Mouse (Mus musculus) erythroblast, embryonic 14.5 days (primary cell): ENCODE data around the gene Mllt3. TPM values are rescaled to one million over a fixed set of nuclear protein-coding genes. Genes with fewer than 3 reads are reported as not detected.

ENCODE experiments used
- H3K27me3 ChIP-seq: 2 replicates; pipeline ENCODE4 v1.6.1; 2012; ENCODE audit warnings: inconsistent platforms; ENCODE audit not compliant: control insufficient read depth
- H3K36me3 ChIP-seq: 2 replicates; pipeline ENCODE4 v1.6.1; 2012; ENCODE audit warnings: mild to moderate bottlenecking, inconsistent platforms; ENCODE audit not compliant: control insufficient read depth
- H3K4me1 ChIP-seq: 2 replicates; pipeline ENCODE4 v1.6.1; 2012; ENCODE audit warnings: inconsistent platforms; ENCODE audit not compliant: control insufficient read depth
- H3K4me3 ChIP-seq: replicated peaks from 2 replicates; pipeline ENCODE3; 2012; ENCODE audit warnings: moderate library complexity, mild to moderate bottlenecking, inconsistent platforms
- H3K9me3 ChIP-seq: 2 replicates; pipeline ENCODE4 v1.6.1; 2012; ENCODE audit warnings: low read length, inconsistent platforms, mixed read lengths; ENCODE audit not compliant: control insufficient read depth
- GATA1 ChIP-seq: IDR thresholded peaks from 2 replicates; pipeline ENCODE4 v1.6.1; 2012; ENCODE audit warnings: low read length, inconsistent platforms, mixed read lengths
- TAL1 ChIP-seq: IDR thresholded peaks from 3 replicates; pipeline ENCODE4 v1.6.1; 2012; ENCODE audit warnings: low read length, inconsistent platforms, mixed read lengths
- polyA plus RNA-seq: library from polyadenylated mRNA; stranded (reverse); fragments of >175 nt; gene quantifications from 2 replicates; pipeline ENCODE4 v1.2.3, GENCODE M21; 2012

The Mllt3 gene
- polyA plus RNA-seq, 1 experiment = 7.8 TPM

- no peaks in the 10 kb centered on the region for H3K36me3 ChIP-seq
- H3K4me3 ChIP-seq = no peak overlapping the region
- no peak for TF ChIP-seq TAL1
- TF ChIP-seq GATA1 = no peak
- no peaks in the 10 kb centered on the region for H3K9me3 ChIP-seq
- H3K27me3 ChIP-seq = no peaks in the 10 kb centered on the region
- no peaks in the 10 kb centered on the region for H3K4me1 ChIP-seq
Measured at GRCm38 (mm10) chr4:87939474-87940154, 93.5 kb downstream of the Mllt3 start.

- Histone ChIP-seq H3K27me3 (no peaks in the 10 kb centered on the region), H3K36me3 (no peaks in the 10 kb centered on the region), H3K4me1 (peaks cover 8% of the 10 kb centered on the region), H3K9me3 (no peaks in the 10 kb centered on the region), H3K4me3 (no peak overlapping the region)
- no peak for TF ChIP-seq GATA1
- TF ChIP-seq TAL1 = no peak
Measured at GRCm38 (mm10) chr4:87936326-87936725, 96.8 kb downstream of the Mllt3 start.

GRCm38 (mm10) chr4:87933701-87934337, 99.3 kb downstream of the Mllt3 start:
- peaks cover 28% of the 10 kb centered on the region for H3K4me1 ChIP-seq
- H3K27me3 ChIP-seq = no peaks in the 10 kb centered on the region
- no peak overlapping the region for H3K4me3 ChIP-seq
- H3K9me3 ChIP-seq = no peaks in the 10 kb centered on the region
- no peaks in the 10 kb centered on the region for H3K36me3 ChIP-seq
- no peak for TF ChIP-seq TAL1
- no peak for TF ChIP-seq GATA1

GRCm38 (mm10) chr4:87930356-87931245, 102.6 kb downstream of the Mllt3 start:
- peak; percentile 62 for TF ChIP-seq TAL1
- peak; percentile 89 for TF ChIP-seq GATA1
- Histone ChIP-seq H3K36me3 (no peaks in the 10 kb centered on the region), H3K9me3 (no peaks in the 10 kb centered on the region), H3K4me3 (peak overlapping the region; percentile 32), H3K4me1 (peaks cover 28% of the 10 kb centered on the region), H3K27me3 (no peaks in the 10 kb centered on the region)

- peaks cover 26% of the 10 kb centered on the region for H3K4me1 ChIP-seq
- TF ChIP-seq GATA1 (no peak), TAL1 (no peak)
- H3K4me3 ChIP-seq = no peak overlapping the region
- no peaks in the 10 kb centered on the region for H3K36me3 ChIP-seq
- no peaks in the 10 kb centered on the region for H3K9me3 ChIP-seq
- H3K27me3 ChIP-seq = no peaks in the 10 kb centered on the region
Measured at GRCm38 (mm10) chr4:87928603-87929199, 104.5 kb downstream of the Mllt3 start.

GRCm38 (mm10) chr4:87927354-87927753, 105.8 kb downstream of the Mllt3 start:
- no peak for TF ChIP-seq GATA1
- TF ChIP-seq TAL1 = no peak
- Histone ChIP-seq H3K4me3 (no peak overlapping the region), H3K4me1 (peaks cover 25% of the 10 kb centered on the region), H3K9me3 (no peaks in the 10 kb centered on the region), H3K27me3 (no peaks in the 10 kb centered on the region), H3K36me3 (no peaks in the 10 kb centered on the region)

GRCm38 (mm10) chr4:87920664-87921063, 112.5 kb downstream of the Mllt3 start:
- Histone ChIP-seq H3K4me1 (no peaks in the 10 kb centered on the region), H3K9me3 (no peaks in the 10 kb centered on the region)
- TF ChIP-seq GATA1 (no peak), TAL1 (no peak)

GRCm38 (mm10) chr4:87911172-87911994, 121.8 kb downstream of the Mllt3 start:
- no peaks in the 10 kb centered on the region for H3K27me3 ChIP-seq
- no peaks in the 10 kb centered on the region for H3K36me3 ChIP-seq
- H3K9me3 ChIP-seq = no peaks in the 10 kb centered on the region
- TF ChIP-seq TAL1 = no peak
- no peak for TF ChIP-seq GATA1
- peaks cover 2% of the 10 kb centered on the region for H3K4me1 ChIP-seq
- H3K4me3 ChIP-seq = no peak overlapping the region

More at GRCm38 (mm10) chr4:87920664-87921063, 112.5 kb downstream of the Mllt3 start:
- Histone ChIP-seq H3K36me3 (no peaks in the 10 kb centered on the region), H3K4me3 (no peak overlapping the region), H3K27me3 (no peaks in the 10 kb centered on the region)
